Mouse (Mus musculus) stomach, postnatal 0 days (tissue): Measurements from ENCODE around the gene Cds2. TPM values are rescaled to one million over a fixed set of nuclear protein-coding genes. Genes with fewer than 3 reads are reported as not detected.
"Not testable (repeated sequence)": the region's sequence is repeated elsewhere in the genome, so short reads cannot be mapped to it uniquely, and the experiment has no call there.

ENCODE experiments used
- ATAC-seq: fragments of 200-750 bp; cut with Nextera tagmentation; 2 replicates; pipeline ENCODE4 v1.8.0; 2017; ENCODE audit not compliant: low FRiP score, low TSS enrichment
- DNase-seq: peaks from one replicate; pipeline ENCODE4 v3.0.0-alpha.2; 2016; ENCODE audit warnings: low spot score
- H3K27ac ChIP-seq: fragments of 300-500 bp; sonication (generic); replicated peaks from 2 replicates; pipeline ENCODE4 v1.5.1; 2014; ENCODE audit warnings: mild to moderate bottlenecking, control low read depth
- H3K27me3 ChIP-seq: fragments of 300-500 bp; sonication (generic); 2 replicates; pipeline ENCODE4 v1.6.1; 2014; ENCODE audit warnings: low read length; ENCODE audit not compliant: control insufficient read depth, insufficient read depth
- H3K36me3 ChIP-seq: fragments of 300-500 bp; sonication (generic); 2 replicates; pipeline ENCODE4 v1.6.1; 2014; ENCODE audit warnings: low read length, mixed read lengths; ENCODE audit not compliant: control insufficient read depth, insufficient read depth
- H3K4me1 ChIP-seq: fragments of 300-500 bp; sonication (generic); replicated peaks from 2 replicates; pipeline ENCODE4 v1.6.1; 2014; ENCODE audit warnings: antibody characterized with exemption; ENCODE audit not compliant: control insufficient read depth, insufficient read depth
- H3K4me2 ChIP-seq: fragments of 300-500 bp; sonication (generic); replicated peaks from 2 replicates; pipeline ENCODE4 v1.6.1; 2014; ENCODE audit warnings: low read depth, mild to moderate bottlenecking, control low read depth, moderate library complexity
- H3K4me3 ChIP-seq: fragments of 300-500 bp; sonication (generic); 2 replicates; pipeline ENCODE4 v1.5.1; 2014; ENCODE audit warnings: low read depth, low read length, control low read depth
- H3K9ac ChIP-seq: fragments of 300-500 bp; sonication (generic); 2 replicates; pipeline ENCODE4 v1.6.1; 2014; ENCODE audit warnings: mild to moderate bottlenecking, low read length, control low read depth, mixed read lengths
- H3K9me3 ChIP-seq: fragments of 300-500 bp; sonication (generic); 2 replicates; pipeline ENCODE4 v1.6.1; 2016; ENCODE audit warnings: low read length; ENCODE audit not compliant: control insufficient read depth
- CTCF ChIP-seq: IDR thresholded peaks from 2 replicates; pipeline ENCODE4 v1.5.1; 2016; ENCODE audit warnings: antibody characterized with exemption, low read depth, mild to moderate bottlenecking, moderate library complexity
- EP300 ChIP-seq: optimal IDR thresholded peaks from 2 replicates; pipeline ENCODE3; 2016; ENCODE audit warnings: antibody characterized with exemption
- WGBS: fragments of 180-500 bp; shearing (Covaris S2); extraction: QIAGEN DNeasy Blood & Tissue Kit; methylation state at CpG from one replicate; pipeline ENCODE4 v1.1.7; 2014; 5-methylcytosine and 5-hydroxymethylcytosine counted together
- polyA plus RNA-seq: library from polyadenylated mRNA; unstranded; fragments of >200 nt; fragmentation: Nextera tagmentation; extraction: Ambion mirVana; gene quantifications from 2 replicates; pipeline ENCODE4 v1.2.1, GENCODE M21; 2015

Gene Cds2
- polyA plus RNA-seq, 1 experiment from 2014 or later, result 12.6 TPM

DNA sequence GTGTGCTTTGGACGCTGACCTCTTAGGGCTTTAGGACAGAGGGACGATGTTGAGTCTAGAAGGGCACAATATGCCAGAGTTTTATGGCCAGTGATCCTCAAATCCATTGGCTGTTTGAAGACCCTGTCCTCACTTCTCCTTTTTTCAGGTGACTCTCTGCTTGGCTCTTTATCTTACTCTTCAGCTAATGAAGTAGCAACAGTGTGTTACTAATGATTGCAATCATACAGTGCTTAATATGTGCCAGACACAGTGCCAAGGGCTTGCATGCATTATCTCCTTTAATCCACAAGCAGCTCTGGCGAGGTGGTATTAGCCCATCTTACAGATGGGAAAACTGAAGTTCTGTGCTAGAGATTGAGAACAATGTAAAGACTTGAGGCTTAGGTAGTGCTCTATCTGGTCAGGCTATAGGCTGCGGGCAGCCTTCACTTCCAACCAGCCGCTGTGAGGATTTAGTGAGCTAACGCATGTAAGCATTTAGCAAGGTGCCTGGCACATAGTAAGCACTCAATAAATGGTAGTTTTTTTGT is 46.5 kb downstream of the Cds2 start:
- DNase-seq (no peak), ATAC-seq (no peak)
- TF ChIP-seq EP300 (no peak), CTCF (no peak)
- H3K9me3 ChIP-seq, result no peaks in the 10 kb centered on the region
- H3K4me2 ChIP-seq, result no peak overlapping the region
- peaks cover 2% of the 10 kb centered on the region; the same call in 1 of the 2 replicates for H3K36me3 ChIP-seq
- no peak overlapping the region for H3K4me3 ChIP-seq
- 96% methylated on average over 6 of the region's 6 CpGs for WGBS
- no peak overlapping the region for H3K9ac ChIP-seq
- no peaks in the 10 kb centered on the region for H3K27me3 ChIP-seq
- H3K4me1 ChIP-seq, result no peaks in the 10 kb centered on the region
- no peak overlapping the region for H3K27ac ChIP-seq

DNA sequence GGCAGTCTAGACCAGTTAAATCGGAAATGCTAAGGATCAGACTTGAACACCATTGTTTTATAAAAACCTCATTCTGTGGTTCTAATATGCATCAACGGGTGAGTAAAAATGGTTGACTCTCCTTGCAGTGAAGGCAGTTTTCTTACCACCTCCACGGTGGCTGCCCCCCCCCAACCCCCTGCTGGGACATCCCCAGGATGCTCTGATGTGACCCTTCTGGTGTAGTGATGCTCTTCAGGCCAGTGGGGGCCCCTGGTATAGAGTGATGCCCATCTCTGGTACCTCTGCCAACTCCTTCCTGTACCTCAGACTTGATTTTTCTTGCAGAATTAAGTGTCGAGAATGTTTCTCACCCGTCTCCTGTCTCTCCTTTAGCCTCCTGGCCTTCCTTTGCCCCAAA is 49.7 kb downstream of the Cds2 start:
- no peak for ATAC-seq
- no peak overlapping the region for H3K4me2 ChIP-seq
- WGBS, result 82% methylated on average over 5 of the region's 5 CpGs

DNA sequence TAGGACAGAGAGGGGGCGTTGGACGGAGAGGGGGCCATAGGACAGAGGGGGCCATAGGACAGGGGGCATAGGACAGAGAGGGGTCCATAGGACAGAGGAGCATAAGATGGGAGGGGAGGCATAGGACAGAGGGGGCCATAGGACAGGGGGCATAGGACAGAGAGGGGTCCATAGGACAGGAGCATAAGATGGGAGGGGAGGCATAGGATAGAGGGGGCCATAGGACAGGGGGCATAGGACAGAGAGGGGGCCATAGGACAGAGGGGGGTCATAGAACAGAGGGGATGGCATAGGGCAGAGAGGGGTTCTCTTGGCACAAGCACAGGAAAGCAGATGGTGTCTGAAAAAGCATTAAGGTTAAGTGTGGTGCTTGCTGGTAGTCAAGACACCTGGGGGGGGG is 50.6 kb downstream of the Cds2 start:
- no peak for ATAC-seq
- H3K4me2 ChIP-seq, result no peak overlapping the region
- H3K36me3 ChIP-seq, result no peaks in the 10 kb centered on the region
- H3K27me3 ChIP-seq, result no peaks in the 10 kb centered on the region
- no peak overlapping the region for H3K4me3 ChIP-seq
- no peaks in the 10 kb centered on the region for H3K4me1 ChIP-seq
- no peak for DNase-seq
- WGBS, result 96% methylated on average over 2 of the region's 2 CpGs
- H3K27ac ChIP-seq, result no peak overlapping the region
- H3K9me3 ChIP-seq, result no peaks in the 10 kb centered on the region
- TF ChIP-seq EP300, result no peak
- no peak for TF ChIP-seq CTCF
- H3K9ac ChIP-seq, result no peak overlapping the region

More for the DNA sequence above, 49.7 kb downstream of the Cds2 start:
- H3K9me3 ChIP-seq, result no peaks in the 10 kb centered on the region
- no peaks in the 10 kb centered on the region for H3K4me1 ChIP-seq
- H3K27ac ChIP-seq, result no peak overlapping the region
- TF ChIP-seq EP300 (no peak), CTCF (no peak)
- H3K4me3 ChIP-seq, result no peak overlapping the region
- H3K36me3 ChIP-seq, result no peaks in the 10 kb centered on the region
- DNase-seq, result no peak
- no peaks in the 10 kb centered on the region for H3K27me3 ChIP-seq
- H3K9ac ChIP-seq, result no peak overlapping the region

DNA sequence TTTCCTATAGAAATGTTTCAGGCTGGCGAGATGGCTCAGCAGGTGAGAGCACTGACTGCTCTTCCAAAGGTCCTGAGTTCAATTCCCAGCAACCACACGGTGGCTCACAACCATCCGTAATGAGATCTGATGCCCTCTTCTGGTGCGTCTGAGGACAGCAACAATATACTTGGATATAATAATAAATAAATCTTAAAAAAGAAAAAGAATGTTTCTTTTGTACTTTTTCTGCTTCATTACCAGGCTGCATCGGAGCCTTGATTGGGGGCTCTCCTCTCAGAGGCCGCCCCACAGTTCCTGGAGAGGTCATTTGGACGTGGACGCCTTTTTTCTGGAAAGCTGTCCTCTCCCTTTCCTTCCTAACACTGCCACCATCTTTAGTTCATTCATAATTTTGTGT is 51.1 kb downstream of the Cds2 start:
- not testable (repeated sequence) for DNase-seq, H3K4me1 ChIP-seq, H3K27me3 ChIP-seq, H3K36me3 ChIP-seq, H3K9ac ChIP-seq, H3K27ac ChIP-seq, H3K4me3 ChIP-seq, H3K4me2 ChIP-seq, ATAC-seq, H3K9me3 ChIP-seq
- WGBS, result 82% methylated on average over 8 of the region's 8 CpGs

DNA sequence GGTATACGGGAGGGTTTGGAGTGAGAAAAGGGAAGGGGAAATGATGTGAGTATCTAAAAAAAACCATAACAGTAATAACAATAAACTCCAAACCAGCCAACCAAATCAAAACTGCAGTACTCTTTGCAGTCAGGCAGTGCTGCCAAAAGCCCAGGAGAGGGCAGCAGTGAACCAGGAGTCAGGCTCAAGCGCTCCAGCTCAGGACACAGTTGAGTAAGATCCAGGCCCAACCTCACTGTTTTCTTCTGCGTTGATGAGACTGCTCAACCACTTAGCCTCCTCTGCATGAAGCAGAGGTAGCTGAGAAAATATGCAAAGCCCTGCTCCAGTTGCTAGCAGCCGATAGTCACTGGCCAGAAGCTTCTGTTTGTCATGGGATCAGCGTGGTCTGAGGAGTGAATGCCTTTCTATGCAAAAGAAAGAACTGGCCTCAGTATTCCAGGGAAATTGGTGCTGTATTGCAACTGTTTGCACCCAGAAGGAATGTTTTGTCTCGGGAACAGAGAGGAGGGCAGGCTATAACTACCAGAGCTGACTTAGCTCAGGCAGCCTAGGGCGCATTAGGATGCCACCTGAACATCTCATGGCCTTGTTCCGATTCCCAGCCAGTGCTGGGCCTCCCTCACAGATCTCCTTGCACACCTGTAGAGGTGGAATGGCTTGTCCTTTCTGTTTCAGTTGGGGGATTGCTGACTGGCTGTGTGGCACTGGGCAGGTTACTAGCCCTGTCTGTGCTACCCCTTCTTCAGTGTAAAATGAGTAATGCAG is 53.3 kb downstream of the Cds2 start:
- DNase-seq (peak; percentile 63), ATAC-seq (peak; percentile 59; the same call in 1 of the 2 replicates)
- 38% methylated on average over 8 of the region's 8 CpGs for WGBS
- Histone ChIP-seq H3K9ac (no peak overlapping the region), H3K36me3 (no peaks in the 10 kb centered on the region), H3K4me1 (no peaks in the 10 kb centered on the region), H3K27me3 (no peaks in the 10 kb centered on the region), H3K4me2 (no peak overlapping the region), H3K27ac (no peak overlapping the region), H3K4me3 (no peak overlapping the region), H3K9me3 (no peaks in the 10 kb centered on the region)
- TF ChIP-seq EP300, result no peak
- peak; percentile 96 for TF ChIP-seq CTCF

DNA sequence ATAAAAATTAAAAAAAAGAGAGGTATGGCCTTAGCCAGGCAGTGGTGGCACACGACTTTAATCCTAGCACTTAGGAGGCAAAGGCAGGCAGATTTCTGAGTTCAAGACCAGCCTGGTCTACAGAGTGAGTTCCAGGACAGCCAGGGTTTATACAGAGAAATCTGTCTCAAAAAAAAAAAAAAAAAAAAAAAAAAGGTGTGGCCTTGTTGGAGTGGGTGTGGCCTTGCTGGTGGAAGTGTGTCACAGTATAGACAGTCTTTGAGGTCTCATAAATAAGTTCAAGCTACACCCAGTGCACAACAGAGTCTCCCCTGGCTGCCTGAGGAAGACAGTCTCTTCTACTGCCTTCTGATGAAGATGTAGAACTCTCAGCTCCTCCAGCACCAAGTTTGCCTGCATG is 54.2 kb downstream of the Cds2 start:
- ATAC-seq, result no peak

More for the DNA sequence above, 54.2 kb downstream of the Cds2 start:
- Histone ChIP-seq H3K36me3 (no peaks in the 10 kb centered on the region), H3K4me2 (no peak overlapping the region), H3K4me1 (no peaks in the 10 kb centered on the region), H3K4me3 (no peak overlapping the region), H3K9me3 (no peaks in the 10 kb centered on the region), H3K27me3 (no peaks in the 10 kb centered on the region), H3K27ac (no peak overlapping the region), H3K9ac (no peak overlapping the region)
- TF ChIP-seq EP300 (no peak), CTCF (no peak)
- WGBS, result 78% methylated on average over 1 of the region's 1 CpGs
- no peak for DNase-seq
